Mouse (Mus musculus) hematopoietic stem cell, adult 5-6 weeks (primary cell): ENCODE data around the gene Acox2. TPM values are rescaled to one million over a fixed set of nuclear protein-coding genes. Genes with fewer than 3 reads are reported as not detected.

ENCODE experiments used
- ATAC-seq, 2 experiments: fragments of 125-278 bp in 1 of 2; replicated peaks in 1 of 2; 2 replicates each; pipeline ENCODE4 v1.8.0; 2016 to 2017; ENCODE audit warnings: inconsistent platforms in 2 of 2, mild to moderate bottlenecking in 2 of 2, moderate number of reproducible peaks in 2 of 2, low read depth in 1 of 2, moderate TSS enrichment in 1 of 2; ENCODE audit not compliant: low FRiP score in 2 of 2, poor library complexity in 2 of 2, severe bottlenecking in 2 of 2, insufficient read depth in 1 of 2, low TSS enrichment in 1 of 2
- total RNA-seq: library from RNA; stranded (forward); fragments of 172-1452, 232-1000 nt; gene quantifications from 2 replicates; pipeline ENCODE4 v1.2.3, GENCODE M21; 2017

The Acox2 gene
- total RNA-seq, 1 experiment from 2014 or later, result not detected

- no peak for ATAC-seq
These were observed 67.7 kb downstream of the Acox2 start for GRCm38 (mm10) chr14:8191331-8191965.

DNA sequence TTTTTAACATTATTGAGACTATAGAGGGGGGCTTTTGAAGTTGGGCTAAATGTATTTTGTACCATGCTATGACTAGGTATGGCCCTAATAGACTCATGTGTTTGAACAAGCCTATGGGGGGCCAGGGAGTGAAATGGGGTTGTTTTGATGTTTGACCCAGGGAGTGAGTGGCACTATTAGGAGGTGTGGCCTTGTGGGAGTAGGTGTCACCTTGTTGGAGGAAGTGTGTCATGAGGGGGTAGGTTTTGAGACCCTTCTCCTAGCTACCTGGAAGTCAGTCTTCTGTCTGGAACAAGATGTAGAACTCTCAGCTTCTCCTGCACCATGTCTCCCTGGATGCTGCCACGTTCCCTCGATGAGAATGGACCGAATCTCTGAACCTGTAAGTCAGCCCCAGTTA, 68.6 kb downstream of the Acox2 start:
- no peak for ATAC-seq

DNA sequence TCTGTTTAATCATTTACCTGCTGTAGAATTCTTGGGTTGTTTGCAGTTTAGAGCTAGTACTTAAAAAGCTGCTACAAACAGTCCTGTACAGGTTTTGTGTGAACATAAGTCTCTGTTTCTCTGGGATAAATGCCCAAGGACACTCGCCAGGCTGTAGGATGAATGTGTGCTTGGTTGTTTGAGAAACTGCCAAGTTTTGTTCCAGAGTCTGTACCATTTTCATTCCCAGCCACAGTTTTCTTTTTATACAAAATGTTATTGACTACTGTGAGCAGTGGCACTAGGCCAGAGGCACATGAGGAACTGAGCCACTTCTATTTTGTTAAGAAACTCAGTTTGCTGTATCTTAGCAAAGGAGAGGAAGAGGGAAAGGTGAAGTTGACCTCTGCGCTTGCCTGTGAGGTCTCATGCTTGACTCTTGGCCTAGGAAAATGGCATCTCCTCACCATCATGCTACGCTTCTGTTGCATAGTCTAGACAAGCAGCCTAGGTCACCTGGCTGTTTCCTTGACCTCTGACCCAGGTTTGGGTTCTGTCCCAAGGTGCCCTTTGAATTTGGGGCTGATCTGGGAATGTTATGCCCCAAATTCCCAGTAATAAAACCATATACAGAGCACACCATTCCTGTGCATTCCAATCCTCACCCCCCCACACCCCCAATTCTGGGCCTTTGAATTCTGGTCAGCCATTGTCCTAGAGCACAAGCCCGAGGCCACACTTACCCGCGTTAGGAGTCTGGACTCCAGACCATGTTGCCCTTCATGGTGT, 72.7 kb downstream of the Acox2 start:
- ATAC-seq, result no peak

- no peak for ATAC-seq
These were observed 75.8 kb downstream of the Acox2 start for GRCm38 (mm10) chr14:8183330-8183729.

- no peak for ATAC-seq
These were observed 78.7 kb downstream of the Acox2 start for GRCm38 (mm10) chr14:8180371-8181035.

- no peak for ATAC-seq
These were observed 82.9 kb downstream of the Acox2 start for GRCm38 (mm10) chr14:8176251-8176650.

Other genes starting within 250 kb of the Acox2 start
- gene Rpp14, start 179.0 kb downstream of the Acox2 start, total RNA-seq, result 45.2 and 83.2 TPM in 2 replicates
- gene Pxk, start 161.1 kb downstream of the Acox2 start, total RNA-seq, result 15.1 and 21.4 TPM in 2 replicates
- gene Pdhb, start 86.3 kb downstream of the Acox2 start, total RNA-seq, result 138 and 166 TPM in 2 replicates
- 3.0 and 5.6 TPM in 2 replicates for gene Kctd6, start 45.2 kb downstream of the Acox2 start, total RNA-seq
- not detected in 2 replicates for gene Fam107a, start 58.7 kb upstream of the Acox2 start, total RNA-seq
- not detected in 2 replicates for gene Oit1, start 119.4 kb upstream of the Acox2 start, total RNA-seq